Mouse (Mus musculus): ENCODE measurements around the gene Gdf9. TPM values are rescaled to one million over a fixed set of nuclear protein-coding genes. Genes with fewer than 3 reads are reported as not detected.

Gene Gdf9
- polyA plus RNA-seq, 1 experiment = 1.2 TPM

DNA sequence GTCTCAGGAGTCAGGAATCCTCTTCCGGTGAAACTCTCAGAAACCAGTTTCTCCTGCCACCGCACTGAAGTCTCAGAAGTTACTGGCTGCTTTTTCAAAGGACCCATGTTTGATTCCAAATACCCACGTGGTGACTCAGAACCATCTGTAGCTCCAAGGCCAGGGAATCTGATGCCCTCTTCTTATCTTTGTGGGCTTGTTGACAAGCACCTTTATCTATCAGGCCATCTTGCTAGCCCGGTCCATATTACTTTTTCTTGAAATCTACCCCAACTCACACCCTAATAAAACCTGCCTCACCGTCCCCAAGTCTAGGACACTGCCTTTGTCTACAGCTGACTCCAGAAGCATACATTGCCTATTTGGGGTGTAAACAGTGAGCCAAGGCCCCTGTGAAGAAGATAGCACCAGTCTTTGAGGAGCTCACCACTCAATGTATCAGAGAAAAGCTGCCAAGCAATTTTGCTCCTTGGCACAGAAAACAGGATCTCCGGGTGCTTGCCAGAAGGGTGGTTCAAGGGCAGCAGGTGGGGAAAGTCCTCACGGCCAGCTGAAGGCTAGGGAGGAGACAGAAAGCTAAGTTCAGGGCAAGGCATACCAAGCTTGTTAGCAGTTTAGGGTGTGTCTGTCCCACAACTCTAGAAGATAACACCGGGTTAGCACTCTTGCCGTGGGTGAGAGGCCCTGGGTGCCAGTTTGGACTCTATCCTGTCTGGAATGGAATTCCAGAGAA, 52.5 kb downstream of the Gdf9 start:
- TF ChIP-seq CTCF (IDR thresholded peaks at IDR 0.05; ENCODE audit: borderline replicate concordance, insufficient read depth, low read length) = no peak
- TF ChIP-seq POLR2A (IDR thresholded peaks at IDR 0.05; ENCODE audit: low read depth, low read length) = no peak
- Histone ChIP-seq H3K4me3 (ENCODE audit: insufficient read depth, low read length) (no peak overlapping the region), H3K27ac (ENCODE audit: insufficient read depth, low read length) (no peak overlapping the region), H3K4me1 (ENCODE audit: control insufficient read depth, insufficient read depth, low read length) (no peaks in the 10 kb centered on the region)

GRCm38 (mm10) chr11:53485719-53486118, 54.9 kb downstream of the Gdf9 start:
- TF ChIP-seq CTCF (IDR thresholded peaks at IDR 0.05; ENCODE audit: borderline replicate concordance, insufficient read depth, low read length) (no peak), POLR2A (IDR thresholded peaks at IDR 0.05; ENCODE audit: low read depth, low read length) (no peak)
- no peak overlapping the region for H3K27ac ChIP-seq (ENCODE audit: insufficient read depth, low read length)
- no peak overlapping the region for H3K4me3 ChIP-seq (ENCODE audit: insufficient read depth, low read length)
- no peaks in the 10 kb centered on the region for H3K4me1 ChIP-seq (ENCODE audit: control insufficient read depth, insufficient read depth, low read length)

DNA sequence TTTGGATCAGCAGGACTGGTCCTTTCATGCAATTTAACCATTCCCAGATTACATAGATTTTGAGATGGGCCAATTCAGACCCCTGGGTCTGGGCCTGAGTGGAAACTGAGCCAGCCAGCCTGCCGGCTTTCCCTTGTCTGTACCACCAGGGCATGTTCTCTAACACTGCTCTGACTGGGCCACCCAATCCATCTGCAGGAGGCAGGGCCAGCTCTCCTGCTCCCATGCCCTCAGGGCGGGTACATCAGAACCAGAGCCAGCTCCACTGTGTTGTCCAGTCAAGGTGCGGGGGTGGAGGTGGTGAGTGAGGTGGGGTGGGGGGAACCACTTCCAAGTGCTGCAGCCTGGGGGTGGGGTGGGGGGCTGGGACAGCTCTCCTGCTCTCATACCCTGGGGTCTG, 55.5 kb downstream of the Gdf9 start:
- Histone ChIP-seq H3K27ac (ENCODE audit: insufficient read depth, low read length) (no peak overlapping the region), H3K4me1 (ENCODE audit: control insufficient read depth, insufficient read depth, low read length) (no peaks in the 10 kb centered on the region), H3K4me3 (ENCODE audit: insufficient read depth, low read length) (no peak overlapping the region)
- TF ChIP-seq CTCF (IDR thresholded peaks at IDR 0.05; ENCODE audit: borderline replicate concordance, insufficient read depth, low read length) (no peak), POLR2A (IDR thresholded peaks at IDR 0.05; ENCODE audit: low read depth, low read length) (no peak)

DNA sequence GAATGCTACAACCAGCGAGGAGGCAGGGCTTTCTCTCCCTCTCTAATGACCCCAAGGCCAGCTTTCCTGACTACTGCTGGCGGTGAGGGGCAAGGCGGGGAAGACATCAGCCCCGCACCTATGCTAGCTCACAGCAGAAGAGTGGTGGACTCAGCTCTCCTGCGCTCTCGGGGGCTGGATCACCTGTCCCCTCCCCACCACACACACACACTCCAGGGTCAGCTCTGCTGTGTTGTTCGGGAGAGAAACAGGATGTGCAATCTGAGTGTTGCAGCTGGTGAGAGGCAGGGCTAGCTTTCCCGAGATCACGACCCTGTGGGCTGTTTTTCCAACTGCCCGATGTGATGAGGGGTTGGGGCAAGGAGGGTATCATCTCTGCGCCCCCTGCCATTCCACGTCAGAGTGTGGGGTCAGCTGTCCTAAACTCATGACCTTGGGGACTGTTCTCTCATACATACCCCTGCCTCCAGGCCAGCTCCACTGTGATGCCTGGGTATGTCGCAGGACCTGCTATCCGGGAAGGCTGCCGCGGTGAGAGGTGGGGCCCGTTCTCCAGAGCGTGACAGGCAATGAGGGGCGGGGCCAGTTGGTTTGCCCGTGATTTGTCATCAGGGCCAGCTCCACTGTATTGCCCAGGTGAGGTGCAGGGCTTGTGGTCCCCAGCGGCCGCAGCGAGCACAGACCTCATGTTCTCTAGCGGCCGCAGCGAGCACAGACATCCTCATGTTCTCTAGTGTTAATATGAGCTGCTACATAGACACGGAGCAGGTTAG, 56.2 kb downstream of the Gdf9 start:
- Histone ChIP-seq H3K27ac (ENCODE audit: insufficient read depth, low read length) (no peak overlapping the region), H3K4me1 (ENCODE audit: control insufficient read depth, insufficient read depth, low read length) (no peaks in the 10 kb centered on the region), H3K4me3 (ENCODE audit: insufficient read depth, low read length) (no peak overlapping the region)
- TF ChIP-seq CTCF (IDR thresholded peaks at IDR 0.05; ENCODE audit: borderline replicate concordance, insufficient read depth, low read length) (no peak), POLR2A (IDR thresholded peaks at IDR 0.05; ENCODE audit: low read depth, low read length) (no peak)

Other genes starting within 250 kb of the Gdf9 start
- gene Hspa4, start 130.6 kb upstream of the Gdf9 start, polyA plus RNA-seq (2011; ENCODE audit: insufficient read length, low read depth, missing spikeins) = 229 and 302 TPM in 2 replicates
- gene Zcchc10, start 106.3 kb upstream of the Gdf9 start, polyA plus RNA-seq (2011; ENCODE audit: insufficient read length, low read depth, missing spikeins) = 17.8 and 22.8 TPM in 2 replicates
- 317 and 343 TPM in 2 replicates for gene Aff4, start 80.2 kb upstream of the Gdf9 start, polyA plus RNA-seq (2011; ENCODE audit: insufficient read length, low read depth, missing spikeins)
- not detected in 2 replicates for gene Leap2, start 7.9 kb upstream of the Gdf9 start, polyA plus RNA-seq (2011; ENCODE audit: insufficient read length, low read depth, missing spikeins)
- gene Uqcrq, start 192 bp upstream of the Gdf9 start, polyA plus RNA-seq (2011; ENCODE audit: insufficient read length, low read depth, missing spikeins) = 361 and 399 TPM in 2 replicates
- gene Gm10447, start 26.1 kb downstream of the Gdf9 start, polyA plus RNA-seq (2011; ENCODE audit: insufficient read length, low read depth, missing spikeins) = 0.22 TPM in 1 of 2 replicates, not detected in the other
- 2.4 and 3.0 TPM in 2 replicates for gene Shroom1, start 26.2 kb downstream of the Gdf9 start, polyA plus RNA-seq (2011; ENCODE audit: insufficient read length, low read depth, missing spikeins)
- gene Gm9837, start 39.5 kb downstream of the Gdf9 start, polyA plus RNA-seq (2011; ENCODE audit: insufficient read length, low read depth, missing spikeins) = not detected in 2 replicates
- not detected in 2 replicates for gene Gm9945, start 49.1 kb downstream of the Gdf9 start, polyA plus RNA-seq (2011; ENCODE audit: insufficient read length, low read depth, missing spikeins)
- not detected in 2 replicates for gene Sowaha, start 49.3 kb downstream of the Gdf9 start, polyA plus RNA-seq (2011; ENCODE audit: insufficient read length, low read depth, missing spikeins)
- 88.6 and 91.6 TPM in 2 replicates for gene Sept8, start 88.2 kb downstream of the Gdf9 start, polyA plus RNA-seq (2011; ENCODE audit: insufficient read length, low read depth, missing spikeins)
- gene Kif3a, start 136.4 kb downstream of the Gdf9 start, polyA plus RNA-seq (2011; ENCODE audit: insufficient read length, low read depth, missing spikeins) = 27.3 and 35.3 TPM in 2 replicates
- not detected in 2 replicates for gene Il4, start 187.6 kb downstream of the Gdf9 start, polyA plus RNA-seq (2011; ENCODE audit: insufficient read length, low read depth, missing spikeins)
- not detected in 2 replicates for gene Il13, start 203.7 kb downstream of the Gdf9 start, polyA plus RNA-seq (2011; ENCODE audit: insufficient read length, low read depth, missing spikeins)

Data from embryonic fibroblast, embryonic 13.5 days (primary cell).